Mouse (Mus musculus) left cerebral cortex, adult 18-20 months (tissue): ENCODE data around the gene Ppp1r12b. TPM values are rescaled to one million over a fixed set of nuclear protein-coding genes. Genes with fewer than 3 reads are reported as not detected.

Source experiments
- DNase-seq, 2 experiments: peaks; one replicate each; pipeline ENCODE4 v3.0.0; 2021 to 2022; ENCODE audit warnings: low spot score in 2 of 2, mixed read lengths in 1 of 2
- total RNA-seq, 2 experiments: library from RNA; stranded (reverse); gene quantifications; 2 replicates each; pipeline ENCODE4 v1.2.3; 2021

Gene Ppp1r12b
- total RNA-seq, 2 experiments from 2014 or later: 74.7 to 78.5 TPM

GRCm38 (mm10) chr1:134733659-134734058 lies 222.1 kb downstream of the Ppp1r12b start:
- no peak for DNase-seq

DNA sequence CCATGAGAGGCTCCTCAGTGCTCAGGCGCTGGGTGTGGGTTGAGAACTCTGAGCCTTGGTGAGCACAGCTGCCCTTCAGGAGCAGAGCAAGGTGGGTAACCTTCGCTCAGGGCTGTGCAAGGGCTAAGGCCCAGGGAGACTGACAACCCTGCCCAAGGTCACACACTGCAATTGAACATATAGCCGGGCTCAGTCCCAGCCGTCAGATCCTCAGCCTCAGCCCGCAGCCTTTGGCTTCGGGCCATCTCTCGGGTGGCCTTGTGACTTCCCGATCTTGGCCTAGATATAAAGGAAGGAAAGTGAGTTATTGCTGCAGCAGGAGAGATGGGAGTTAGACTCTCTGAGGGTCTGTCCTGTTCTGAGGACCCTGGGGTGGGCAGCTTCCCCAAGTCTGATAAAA lies 228.5 kb downstream of the Ppp1r12b start:
- no peak for DNase-seq

DNA sequence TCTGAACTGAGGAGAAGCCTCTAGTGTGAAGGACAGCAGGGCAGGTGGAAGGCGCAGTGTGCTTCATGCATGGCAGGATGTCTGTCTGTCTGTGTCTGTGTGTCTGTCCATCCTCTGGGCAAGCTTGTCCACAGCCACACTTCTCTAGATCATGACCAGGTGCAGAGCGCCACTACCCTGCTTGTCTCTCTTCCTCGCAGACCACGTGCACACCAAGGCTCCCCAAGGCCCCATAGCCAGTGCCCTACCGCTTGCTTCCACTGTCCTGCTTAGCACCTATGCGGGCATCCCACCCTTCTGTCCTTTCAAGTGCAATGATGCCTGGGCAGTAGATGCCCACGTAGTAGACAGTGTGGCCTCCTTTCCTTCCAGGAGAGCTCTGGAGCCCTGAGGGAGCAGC lies 229.3 kb downstream of the Ppp1r12b start:
- no peak for DNase-seq

DNA sequence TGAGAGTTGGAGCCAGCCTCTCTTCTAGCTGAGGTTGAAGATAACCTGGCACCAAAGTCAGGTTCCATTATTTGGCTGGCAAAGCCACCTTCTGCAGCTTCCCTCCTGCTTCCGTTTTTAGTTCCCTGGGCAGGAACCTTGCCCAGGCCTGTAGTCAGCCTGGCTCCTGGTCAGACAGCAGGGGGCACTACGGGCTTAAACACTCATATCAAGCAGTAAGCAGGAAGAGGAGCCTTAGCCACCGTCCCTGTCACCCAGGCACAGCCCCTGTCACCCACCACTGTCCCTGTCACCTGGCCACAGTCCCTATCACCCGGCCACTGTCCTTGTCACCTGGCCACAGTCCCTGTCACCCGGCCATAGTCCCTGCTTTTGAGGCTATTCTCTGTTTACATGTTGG lies 230.5 kb downstream of the Ppp1r12b start:
- DNase-seq: peak; percentile 41 to 48

DNA sequence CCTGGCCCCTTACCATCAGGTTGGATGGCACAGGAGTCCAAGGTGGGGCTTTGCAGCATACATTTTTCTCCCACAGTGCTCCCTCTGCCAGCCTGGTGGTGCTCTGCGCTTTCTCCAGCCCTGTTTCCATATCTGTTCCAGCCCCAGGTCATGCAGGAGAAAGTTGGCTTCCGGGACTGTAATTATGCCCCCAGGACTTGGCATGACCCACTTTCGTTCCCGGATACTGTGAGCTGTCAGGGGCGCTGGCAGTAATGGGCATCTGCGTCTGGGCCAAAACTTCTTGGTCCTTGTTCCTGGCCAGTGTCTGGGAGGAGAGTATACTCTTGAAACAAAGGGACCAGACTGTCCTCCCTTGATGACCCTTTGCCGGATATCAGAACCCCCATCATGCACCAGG lies 232.9 kb downstream of the Ppp1r12b start:
- DNase-seq: no peak

DNA sequence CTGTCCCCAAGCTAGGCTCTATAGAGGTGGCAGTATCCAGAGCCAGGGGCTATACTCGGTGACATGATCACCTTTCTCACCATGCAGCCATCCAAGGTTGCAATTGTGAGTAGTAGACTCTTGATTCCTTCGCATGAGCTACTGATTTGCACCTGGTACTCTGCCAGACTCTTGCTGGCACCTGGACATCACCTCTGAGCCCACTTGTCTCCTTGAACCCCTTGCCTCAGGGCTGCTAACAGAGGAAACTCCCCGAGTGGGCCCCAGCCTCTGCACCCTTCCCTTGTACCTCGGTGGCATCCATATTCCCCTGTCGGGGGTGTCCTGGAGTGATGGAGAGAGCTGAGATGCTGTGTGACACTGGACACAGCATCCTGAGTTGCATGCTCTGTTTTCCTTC lies 234.3 kb downstream of the Ppp1r12b start:
- DNase-seq: no peak

DNA sequence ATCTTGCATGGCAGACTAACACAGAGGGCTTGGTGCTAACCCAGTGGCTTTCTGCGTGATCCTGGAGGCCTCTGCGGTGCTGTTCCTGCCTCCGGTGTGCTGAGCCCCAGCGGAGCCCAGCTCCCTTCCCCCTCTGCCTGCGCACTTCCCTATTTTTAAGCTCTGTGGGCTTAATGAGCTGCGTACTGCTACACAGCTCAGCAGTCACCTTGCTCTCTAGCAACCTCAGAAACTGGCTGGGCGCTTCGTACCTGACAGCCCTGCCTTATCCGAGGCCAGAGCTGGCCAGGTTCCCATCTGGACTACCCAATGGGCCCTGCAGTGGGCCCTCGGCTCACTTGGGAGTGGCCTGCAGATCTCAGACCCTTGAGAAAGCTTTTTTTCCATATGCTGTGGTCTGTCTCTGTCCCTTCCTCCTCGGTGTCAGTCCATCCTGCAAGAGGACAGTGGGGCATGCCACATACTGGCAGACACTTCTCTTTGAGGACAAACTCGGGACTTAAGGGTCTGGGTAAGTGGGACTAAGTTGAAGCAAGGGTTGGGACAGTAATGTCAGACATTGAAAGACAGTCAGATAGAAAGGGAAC lies 235.9 kb downstream of the Ppp1r12b start:
- no peak for DNase-seq

DNA sequence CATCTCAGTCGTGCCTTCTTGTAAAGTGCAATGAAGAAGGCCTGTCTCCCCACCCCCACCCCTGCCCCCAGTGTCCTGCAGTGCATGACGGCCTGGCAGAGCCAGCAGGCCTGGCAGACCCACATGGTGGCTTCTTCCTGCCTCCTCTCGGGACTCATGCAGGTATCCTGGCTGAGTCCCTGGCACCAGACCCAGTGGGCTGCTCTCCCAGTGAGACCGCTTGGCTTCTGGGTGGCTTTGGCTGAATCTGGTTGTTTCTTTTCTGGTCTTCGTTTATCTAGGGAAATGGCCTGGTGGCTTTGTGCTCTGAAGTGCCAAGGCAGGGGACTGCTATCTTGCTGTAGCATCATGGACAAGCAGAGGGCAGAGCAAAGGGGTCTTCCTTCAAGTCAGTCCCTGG lies 240.7 kb downstream of the Ppp1r12b start:
- DNase-seq: no peak

DNA sequence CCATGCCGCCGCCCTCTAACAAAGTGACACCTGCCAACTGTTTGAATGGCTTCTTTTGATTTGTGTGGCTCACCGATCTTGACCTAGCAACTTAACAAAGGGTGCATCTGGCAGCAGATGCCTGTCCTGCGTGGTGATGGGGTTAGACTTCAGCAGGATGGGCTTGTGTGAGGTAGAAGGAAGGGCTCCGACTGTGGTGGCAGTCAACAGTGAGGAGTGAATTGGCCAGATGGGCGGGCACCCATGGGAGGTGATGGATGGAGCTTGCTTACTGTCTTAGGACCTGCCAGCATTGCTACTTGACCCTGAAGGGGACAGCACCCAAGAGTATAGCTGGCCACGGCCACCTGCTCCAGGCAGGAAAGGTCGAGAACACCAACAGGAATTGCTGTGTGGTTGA lies 241.6 kb downstream of the Ppp1r12b start:
- no peak for DNase-seq

GRCm38 (mm10) chr1:134713421-134713969 lies 242.2 kb downstream of the Ppp1r12b start:
- DNase-seq: no peak

DNA sequence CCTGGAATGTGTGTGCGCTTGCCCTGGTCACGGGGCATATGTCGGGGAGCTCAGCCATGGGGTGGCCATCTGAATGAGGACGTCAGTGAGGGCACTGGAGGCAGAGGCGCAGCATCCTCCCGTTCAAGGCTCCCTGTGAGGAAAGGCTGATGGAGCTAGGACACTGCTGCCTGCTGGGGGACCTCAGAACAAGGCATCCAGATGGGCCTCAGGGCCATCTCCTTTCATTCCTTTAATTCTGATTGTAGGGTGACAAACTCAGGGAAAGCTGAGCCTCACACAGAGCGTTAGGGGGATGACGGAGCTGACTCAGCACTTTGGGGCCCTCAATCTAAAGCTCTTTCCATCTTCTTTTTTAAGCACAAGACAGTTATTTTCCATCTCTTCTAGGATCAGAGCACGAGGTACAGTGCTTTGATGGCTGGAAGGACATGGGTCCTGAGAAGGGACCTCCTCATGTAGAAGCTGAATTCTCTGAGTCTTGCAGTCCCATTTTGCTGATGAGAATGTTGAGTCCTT lies 242.9 kb downstream of the Ppp1r12b start:
- no peak for DNase-seq

DNA sequence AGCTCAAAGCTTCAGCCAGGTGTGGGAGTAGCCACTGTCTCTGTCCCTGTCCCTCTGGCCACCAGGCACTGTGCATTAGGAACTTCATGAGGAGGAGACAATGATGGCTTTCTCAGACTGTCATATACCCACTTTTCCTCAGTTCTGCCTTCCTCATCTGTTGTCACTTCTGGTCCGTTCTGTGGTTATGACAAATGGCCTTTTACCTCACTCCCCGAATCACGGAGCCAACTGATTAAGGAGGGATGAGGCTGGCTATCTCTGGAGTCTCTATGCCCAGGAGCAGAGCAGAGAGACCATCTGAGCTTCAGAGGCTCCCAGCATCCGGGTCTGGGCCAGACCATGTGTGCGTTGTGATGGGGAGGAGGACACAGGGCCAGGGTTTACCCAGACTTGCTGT lies 244.1 kb downstream of the Ppp1r12b start:
- no peak for DNase-seq

DNA sequence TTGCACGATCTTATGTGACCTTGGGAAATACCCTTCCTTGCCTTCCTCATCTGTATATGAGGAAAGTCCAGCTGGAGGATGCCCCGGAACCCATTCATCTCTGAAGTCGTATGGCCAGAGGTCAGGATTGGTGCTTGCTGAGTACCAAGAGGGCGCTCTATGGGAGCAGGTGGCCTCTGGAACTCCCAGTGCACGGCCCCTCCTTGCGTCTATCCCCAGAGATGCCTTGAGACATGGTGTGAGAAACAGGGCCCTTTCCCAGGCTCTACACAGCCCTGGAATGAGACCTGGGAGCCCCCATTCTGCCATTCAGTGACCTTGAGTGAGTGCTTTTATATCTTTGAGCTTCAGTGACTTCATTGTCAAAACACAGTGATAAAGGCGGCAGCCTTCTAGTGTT lies 244.7 kb downstream of the Ppp1r12b start:
- no peak for DNase-seq

- DNase-seq: no peak
Measured at GRCm38 (mm10) chr1:134709411-134710306, 246.1 kb downstream of the Ppp1r12b start.

GRCm38 (mm10) chr1:134708801-134709385 lies 246.8 kb downstream of the Ppp1r12b start:
- peak; percentile 56 to 58 for DNase-seq

DNA sequence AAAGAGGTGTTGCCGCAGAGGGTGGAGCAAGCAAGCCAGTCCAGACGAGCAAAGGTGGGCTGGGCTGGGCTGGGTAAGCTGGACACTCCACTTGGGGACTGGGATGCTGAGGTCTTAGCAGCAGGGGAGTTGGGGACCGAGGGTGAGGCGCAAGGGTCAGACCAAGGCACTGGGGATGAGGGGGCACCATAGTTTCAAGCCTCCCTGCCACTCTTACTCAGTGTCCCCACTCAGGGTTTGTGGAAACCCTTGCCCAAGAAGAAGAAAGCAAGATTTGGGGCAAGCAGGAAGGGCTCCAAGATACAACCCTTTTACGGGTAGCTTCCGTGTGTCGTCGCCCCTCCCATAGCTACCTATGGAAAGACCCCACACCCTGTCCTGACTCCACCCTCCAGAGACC lies 247.5 kb downstream of the Ppp1r12b start:
- no peak for DNase-seq

DNA sequence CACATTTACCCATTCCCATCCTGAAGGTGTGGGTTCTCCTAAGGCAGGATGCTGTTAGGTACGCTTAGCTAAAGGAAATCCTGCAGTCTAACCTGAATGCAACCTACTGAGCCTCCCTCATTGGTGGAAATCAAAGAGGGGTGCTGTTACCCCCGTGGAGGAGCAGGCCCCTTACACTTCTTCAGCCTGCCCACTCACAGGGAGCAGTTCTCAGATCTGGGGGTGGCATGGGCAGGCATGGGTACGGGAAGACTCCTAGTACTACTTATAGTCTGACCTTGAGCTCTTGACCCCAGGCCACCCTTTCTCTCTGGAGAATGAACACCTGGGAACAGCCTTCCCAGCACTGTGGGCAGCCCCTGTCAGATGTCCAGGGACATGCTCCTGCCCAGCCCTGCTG lies 248.2 kb downstream of the Ppp1r12b start:
- no peak for DNase-seq

DNA sequence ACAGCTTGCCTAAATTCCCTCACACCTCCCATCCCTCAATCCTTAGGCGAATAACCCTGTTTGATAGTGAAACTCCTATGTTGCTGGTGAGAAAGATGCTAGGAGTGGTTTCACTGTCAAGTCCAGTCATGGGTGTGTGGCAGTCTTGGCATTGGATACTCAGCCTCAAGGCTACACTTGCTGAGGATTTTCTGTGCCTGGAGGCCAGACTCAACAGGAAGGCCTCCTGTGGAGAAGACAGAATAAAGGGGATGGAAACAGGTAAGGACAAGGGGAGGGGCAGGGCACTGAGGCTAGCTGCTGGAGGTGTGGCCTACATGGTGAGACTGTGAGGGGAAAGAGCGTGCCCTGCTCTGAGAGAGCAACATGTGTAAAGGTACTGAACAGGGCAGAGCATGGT lies 249.2 kb downstream of the Ppp1r12b start:
- no peak for DNase-seq
